Comparison of ENCODE assay signal across 16 mouse cellular contexts in the genomic region with DNA sequence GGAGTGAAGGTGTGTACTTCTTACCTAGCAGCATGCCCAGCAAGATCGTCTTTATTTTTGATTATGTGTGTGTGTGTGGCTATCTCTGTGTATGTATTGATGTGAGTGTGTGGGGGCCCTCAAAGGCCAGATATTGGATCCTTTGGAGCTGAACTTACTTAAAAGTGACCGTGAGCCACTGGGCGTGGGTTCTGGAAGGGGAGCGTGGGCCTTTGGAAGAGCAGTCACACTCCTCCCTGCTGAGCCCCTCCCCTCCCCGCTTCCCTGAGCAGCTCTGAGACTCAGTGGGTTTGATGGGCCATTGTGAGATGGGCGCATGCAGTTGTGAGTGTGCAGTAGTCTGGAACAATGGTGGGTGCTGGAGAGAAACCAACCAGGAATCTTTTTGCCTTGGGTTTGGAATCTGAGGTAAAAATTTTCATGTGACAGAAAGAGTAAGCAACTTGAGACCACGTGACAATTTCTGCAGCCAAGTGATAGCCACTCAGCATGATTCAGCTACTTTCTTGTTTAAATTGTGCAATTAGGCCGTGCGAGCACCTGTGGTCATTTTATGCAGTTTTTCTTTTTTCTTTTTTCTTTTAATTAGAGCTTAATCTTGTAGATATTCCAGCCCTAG. TPM values are rescaled to one million over a fixed set of nuclear protein-coding genes. Genes with fewer than 3 reads are reported as not detected.
A peak's percentile ranks its signal among the peaks of the same experiment; 100 is the strongest.
DNase-seq lines count a peak whose midpoint lies in the region; ATAC-seq and TF ChIP-seq lines count a peak whose summit lies in the region.
"Had no signal": no experiment of that assay in that cellular context is flagged by ENCODE, and none has a peak within 500 bp of the region (broad histone marks: within the 10 kb centered on the region; RNA-seq: fewer than 3 reads in every experiment).

No protein-coding gene starts in this region.

- 0 out of 2 replicates have a peak, but pooled peaks have one; percentile 11 for ATAC-seq in kidney, embryonic 15.5 days (replicated peaks; ENCODE audit: low FRiP score)
- ATAC-seq in liver, embryonic 14.5 days (ENCODE audit: insufficient read depth): peak; percentile 54
- ATAC-seq: forebrain, embryonic 15.5 days; midbrain, embryonic 16.5 days had no signal

- 0 out of 2 replicates have a peak, but pooled peaks cover 9% of the 10 kb centered on the region for H3K36me3 ChIP-seq in kidney, embryonic 15.5 days
- H3K36me3 ChIP-seq in liver, embryonic 14.5 days (replicated peaks; ENCODE audit: control insufficient read depth, insufficient read depth, low read depth): peaks cover 55% of the 10 kb centered on the region
- H3K36me3 ChIP-seq: forebrain, embryonic 15.5 days had no signal

- H3K9ac ChIP-seq in kidney, embryonic 15.5 days: no peak overlapping the region
- H3K9ac ChIP-seq in liver, embryonic 14.5 days (replicated peaks): peak overlapping the region; percentile 55
- H3K9ac ChIP-seq: forebrain, embryonic 15.5 days had no signal

- H3K27me3 ChIP-seq in kidney, embryonic 15.5 days: peaks cover 12% of the 10 kb centered on the region
- no peaks in the 10 kb centered on the region for H3K27me3 ChIP-seq in liver, embryonic 14.5 days (ENCODE audit: control insufficient read depth, insufficient read depth, low read length)
- H3K27me3 ChIP-seq: CH12.LX had no signal

- intact Hi-C loops in left cerebral cortex, postnatal 14 days (cut with DNase I): no loop called here

- TF ChIP-seq EP300 in liver, embryonic 14.5 days (IDR thresholded peaks at IDR 0.05; ENCODE audit: low read depth): peak; percentile 90

- no peaks in the 10 kb centered on the region for H3K9me3 ChIP-seq in kidney, embryonic 15.5 days (replicated peaks)
- no peaks in the 10 kb centered on the region for H3K9me3 ChIP-seq in liver, embryonic 14.5 days (ENCODE audit: control insufficient read depth, low read length)
- H3K9me3 ChIP-seq: embryonic facial prominence, embryonic 10.5 days; forebrain, embryonic 15.5 days had no signal

- no peak for DNase-seq in kidney, adult 18-20 months
- DNase-seq in liver, embryonic 14.5 days (ENCODE audit: low read depth in 3 of 3, low spot score in 3 of 3): peak; percentile 81 to 82 (median 81)
- DNase-seq in spleen, postnatal 4 days (ENCODE audit: low spot score in 2 of 2): peak; percentile 39 to 70
- no peak for DNase-seq in kidney, adult 8-10 months
- DNase-seq in gastrocnemius, postnatal 10 days: no peak
- DNase-seq in left cerebral cortex, postnatal 14 days (ENCODE audit: low spot score in 2 of 2): no peak
- DNase-seq: cerebellum, adult 11-12 months; left cerebral cortex, postnatal 4 days; thymus, postnatal 4 days had no signal

- no peak for TF ChIP-seq POLR2A in bone marrow, adult 2 months (IDR thresholded peaks at IDR 0.05; ENCODE audit: borderline replicate concordance, control insufficient read depth, low read depth, low read length)

- 71% methylated on average over 9 of the region's 9 CpGs for WGBS in kidney, embryonic 15.5 days
- WGBS in bone marrow, adult 2 months: 19% methylated on average over 9 of the region's 9 CpGs
- 14% methylated on average over 9 of the region's 9 CpGs for WGBS in liver, embryonic 14.5 days (ENCODE audit: insufficient replicate concordance)

- no peak overlapping the region for H3K27ac ChIP-seq in kidney, embryonic 15.5 days
- peak overlapping the region; percentile 89 for H3K27ac ChIP-seq in bone marrow, adult 2 months (ENCODE audit: control insufficient read depth, insufficient read depth, low read depth, low read length, poor library complexity)
- peak overlapping the region; percentile 97 for H3K27ac ChIP-seq in liver, embryonic 14.5 days
- H3K27ac ChIP-seq: embryonic facial prominence, embryonic 10.5 days; forebrain, embryonic 15.5 days; layer of hippocampus, adult 2 months had no signal

- H3K4me1 ChIP-seq in kidney, embryonic 15.5 days: peaks cover 36% of the 10 kb centered on the region
- peaks cover 11% of the 10 kb centered on the region for H3K4me1 ChIP-seq in bone marrow, adult 2 months (ENCODE audit: control insufficient read depth, insufficient read depth, low read length)
- H3K4me1 ChIP-seq in liver, embryonic 14.5 days (replicated peaks; ENCODE audit: control insufficient read depth in 2 of 2, insufficient read depth in 2 of 2, low read length in 1 of 2): peaks cover 35 to 56% of the 10 kb centered on the region in 2 experiments

- TF ChIP-seq CTCF in bone marrow, adult 2 months (IDR thresholded peaks at IDR 0.05; ENCODE audit: control insufficient read depth, insufficient read depth, low read length): no peak
- TF ChIP-seq CTCF in liver, embryonic 14.5 days (IDR thresholded peaks at IDR 0.05; ENCODE audit: low read depth): no peak

- no peak overlapping the region for H3K4me2 ChIP-seq in kidney, embryonic 15.5 days
- H3K4me2 ChIP-seq in liver, embryonic 14.5 days (ENCODE audit: low read depth): peak overlapping the region; percentile 92
- H3K4me2 ChIP-seq: forebrain, embryonic 15.5 days had no signal

- H3K4me3 ChIP-seq in kidney, embryonic 15.5 days (replicated peaks): no peak overlapping the region
- peak overlapping the region; percentile 32 for H3K4me3 ChIP-seq in bone marrow, adult 2 months (replicated peaks; ENCODE audit: control insufficient read depth, low read depth, low read length)
- peak overlapping the region; percentile 42 to 64 for H3K4me3 ChIP-seq in liver, embryonic 14.5 days (ENCODE audit: insufficient read depth in 1 of 2, low read depth in 2 of 2, low read length in 2 of 2)
- H3K4me3 ChIP-seq: embryonic facial prominence, embryonic 10.5 days; forebrain, embryonic 15.5 days; layer of hippocampus, adult 2 months had no signal

RNA-seq across cellular contexts. Expression of a gene that starts 5.5 kb away (rescaled TPM):
- 54.4 and 58.4 TPM in 2 replicates for polyA plus RNA-seq in kidney, embryonic 15.5 days (2015; fragmentation: Nextera tagmentation; extraction: Ambion mirVana)
- polyA plus RNA-seq in bone marrow, adult 2 months (2011; ENCODE audit: insufficient read depth, insufficient read length, low replicate concordance, missing spikeins): 288 and 312 TPM in 2 replicates
- polyA plus RNA-seq in liver, embryonic 14.5 days (2012; rRNA removed): 81.8 and 106 TPM in 2 replicates
- polyA plus RNA-seq in liver, embryonic 14.5 days (2014; fragmentation: Nextera tagmentation; extraction: Ambion mirVana): 369 and 390 TPM in 2 replicates
- 10 to 100 TPM; 37.2 to 42.5 TPM for total RNA-seq in gastrocnemius, postnatal 10 days (2021)
- 10 to 100 TPM; 25.1 to 28.5 TPM for total RNA-seq in left cerebral cortex, postnatal 14 days (2021)

RNA-seq across cellular contexts. Expression of a gene that starts 19.5 kb away (rescaled TPM):
- 0.66 and 0.69 TPM in 2 replicates for polyA plus RNA-seq in kidney, embryonic 15.5 days (2015; fragmentation: Nextera tagmentation; extraction: Ambion mirVana)
- polyA plus RNA-seq in bone marrow, adult 2 months (2011; ENCODE audit: insufficient read depth, insufficient read length, low replicate concordance, missing spikeins): 3.3 and 4.9 TPM in 2 replicates
- polyA plus RNA-seq in liver, embryonic 14.5 days (2012; rRNA removed): 0.04 and 0.07 TPM in 2 replicates
- polyA plus RNA-seq in liver, embryonic 14.5 days (2014; fragmentation: Nextera tagmentation; extraction: Ambion mirVana): 0.16 and 0.47 TPM in 2 replicates
- 1 to 10 TPM; 1.6 to 1.9 TPM for total RNA-seq in gastrocnemius, postnatal 10 days (2021)
- total RNA-seq in left cerebral cortex, postnatal 14 days (2021): not detected
- total RNA-seq: layer of hippocampus, adult 2 months had no signal

RNA-seq across cellular contexts. Expression of a gene that starts 59.4 kb away (rescaled TPM):
- 56.2 and 57.8 TPM in 2 replicates for polyA plus RNA-seq in kidney, embryonic 15.5 days (2015; fragmentation: Nextera tagmentation; extraction: Ambion mirVana)
- 51.6 and 119 TPM in 2 replicates for polyA plus RNA-seq in bone marrow, adult 2 months (2011; ENCODE audit: insufficient read depth, insufficient read length, low replicate concordance, missing spikeins)
- polyA plus RNA-seq in liver, embryonic 14.5 days (2012; rRNA removed): 3.5 and 4.8 TPM in 2 replicates
- polyA plus RNA-seq in liver, embryonic 14.5 days (2014; fragmentation: Nextera tagmentation; extraction: Ambion mirVana): 2.4 and 3.4 TPM in 2 replicates
- total RNA-seq in gastrocnemius, postnatal 10 days (2021): 100 to 1,000 TPM; 128 to 138 TPM
- 1 to 10 TPM; 6.4 to 8.5 TPM for total RNA-seq in left cerebral cortex, postnatal 14 days (2021)

Comparison
In these comparisons a context has a peak if more than half of its experiments do, and no peak if none do; other contexts are left out.
1. DNase-seq: peak in liver, embryonic 14.5 days (3 of 3) and spleen, postnatal 4 days (2 of 2); none in kidney, adult 18-20 months (single experiment), kidney, adult 8-10 months (0 of 2), gastrocnemius, postnatal 10 days (single experiment) and left cerebral cortex, postnatal 14 days (0 of 2).